Mouse (Mus musculus): ENCODE measurements at regions not wholly inside any gene's neighbourhood (a gene's known extent, or its start where the extent isn't known, plus 50 kb on each side); places are given as distances from the start of the nearest gene placed in this dataset.
A peak's percentile ranks its signal among the peaks of the same experiment; 100 is the strongest.

DNA sequence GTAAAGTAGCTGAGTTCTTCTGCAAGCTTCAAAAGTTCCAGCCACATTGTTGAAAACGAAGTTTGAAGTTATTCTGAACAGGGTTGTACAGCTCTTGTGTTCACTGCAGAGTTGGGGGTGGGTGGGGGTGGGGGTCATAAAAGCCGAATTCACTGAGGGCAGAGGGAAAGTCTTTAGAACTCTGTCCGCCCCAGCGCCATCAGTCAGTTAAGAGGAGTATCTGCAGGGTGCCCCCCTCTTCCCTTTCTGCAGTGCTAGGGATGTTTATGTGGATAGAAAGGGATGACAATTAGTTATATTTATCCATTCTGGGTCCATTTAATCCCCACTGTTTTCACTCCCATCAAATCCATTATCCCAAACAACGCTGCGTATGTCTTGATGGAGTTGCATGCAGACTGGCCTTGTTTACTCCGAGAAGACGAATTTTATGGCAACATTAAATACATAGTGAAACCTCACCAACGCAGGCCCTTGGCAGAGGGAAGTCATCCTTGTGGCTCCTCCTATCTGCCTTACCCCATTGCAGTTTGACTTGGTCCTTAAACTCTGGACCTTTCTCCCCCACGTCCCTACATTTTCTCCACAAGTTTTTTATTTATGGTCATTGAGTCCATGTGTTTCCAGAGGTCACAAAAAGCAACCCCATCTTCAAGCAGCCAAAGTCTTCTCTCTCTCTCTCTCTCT, 526.8 kb upstream of the Sall1 start:
- no peak for TF ChIP-seq POLR2A (IDR thresholded peaks at IDR 0.05; ENCODE audit: borderline replicate concordance, extremely low read depth, insufficient read depth, insufficient read length, poor library complexity, severe bottlenecking)
- no peak for TF ChIP-seq CTCF (IDR thresholded peaks at IDR 0.05; ENCODE audit: borderline replicate concordance, extremely low read depth, insufficient read depth, insufficient read length)

DNA sequence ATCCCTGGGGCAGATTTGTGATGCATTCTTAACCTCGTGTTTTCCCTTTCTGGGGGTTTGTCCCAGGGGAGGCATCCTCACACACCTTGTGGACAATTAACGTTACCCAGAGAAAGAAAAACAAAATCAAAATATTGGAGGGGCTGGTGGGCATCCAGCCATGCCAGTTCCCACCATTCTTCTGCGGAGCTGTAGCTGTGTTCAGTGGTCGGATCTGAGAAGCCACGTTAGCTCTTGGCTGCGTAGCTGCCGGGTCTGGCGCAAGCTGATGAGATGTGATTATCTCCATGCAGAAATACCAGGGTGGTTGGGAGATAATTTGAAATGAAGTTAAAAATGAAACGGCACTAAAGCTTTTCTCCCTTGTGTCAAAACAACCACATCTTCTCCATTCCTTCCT, 525.4 kb upstream of the Sall1 start:
- DNase-seq (ENCODE audit: low read depth), result peak; percentile 49
- no peak for TF ChIP-seq CTCF (IDR thresholded peaks at IDR 0.05; ENCODE audit: borderline replicate concordance, extremely low read depth, insufficient read depth, insufficient read length)
- TF ChIP-seq POLR2A (IDR thresholded peaks at IDR 0.05; ENCODE audit: borderline replicate concordance, extremely low read depth, insufficient read depth, insufficient read length, poor library complexity, severe bottlenecking), result no peak

More for the DNA sequence above, 526.8 kb upstream of the Sall1 start:
- peak; percentile 18 for DNase-seq (ENCODE audit: low read depth)

DNA sequence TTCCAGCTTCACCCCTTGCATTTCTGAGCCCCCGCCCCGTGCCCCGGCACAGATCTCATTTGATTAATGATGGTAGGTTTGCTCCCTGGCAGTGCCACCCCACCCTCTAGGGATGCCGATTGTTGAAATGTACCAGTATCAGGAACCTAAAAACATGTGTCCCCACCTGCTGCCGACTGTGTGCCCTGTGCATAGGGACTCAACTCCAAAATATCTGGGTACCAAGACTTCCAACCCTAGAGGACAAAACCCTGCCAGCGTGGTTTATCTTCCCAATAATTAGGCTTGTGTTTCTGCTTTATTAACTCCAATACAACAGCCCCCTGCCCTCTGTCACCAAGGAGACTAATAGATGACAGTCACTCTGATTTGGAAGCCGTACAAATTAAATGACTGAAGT, 524.7 kb upstream of the Sall1 start:
- DNase-seq (ENCODE audit: low read depth), result peak; percentile 40
- no peak for TF ChIP-seq CTCF (IDR thresholded peaks at IDR 0.05; ENCODE audit: borderline replicate concordance, extremely low read depth, insufficient read depth, insufficient read length)
- no peak for TF ChIP-seq POLR2A (IDR thresholded peaks at IDR 0.05; ENCODE audit: borderline replicate concordance, extremely low read depth, insufficient read depth, insufficient read length, poor library complexity, severe bottlenecking)

DNA sequence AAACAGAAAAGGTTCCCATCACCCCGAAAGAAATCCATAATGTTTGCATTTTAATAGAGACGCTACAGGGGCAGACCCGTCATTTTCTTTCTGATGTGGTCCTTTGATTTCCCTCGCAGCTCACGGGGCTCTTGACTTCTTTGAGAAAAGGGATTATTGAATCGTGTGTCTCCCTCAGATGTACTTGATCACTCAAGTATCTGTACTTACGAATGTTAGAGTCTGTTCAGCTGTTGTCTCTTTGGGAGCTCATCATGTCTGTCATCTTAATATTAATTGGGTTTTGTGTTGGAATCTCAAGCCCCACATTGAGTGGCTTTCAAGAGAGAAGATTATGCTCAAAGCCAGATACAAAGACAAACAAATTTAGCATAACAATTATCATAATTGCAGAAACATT, 523.0 kb upstream of the Sall1 start:
- no peak for TF ChIP-seq POLR2A (IDR thresholded peaks at IDR 0.05; ENCODE audit: borderline replicate concordance, extremely low read depth, insufficient read depth, insufficient read length, poor library complexity, severe bottlenecking)
- peak; percentile 63 for DNase-seq (ENCODE audit: low read depth)

DNA sequence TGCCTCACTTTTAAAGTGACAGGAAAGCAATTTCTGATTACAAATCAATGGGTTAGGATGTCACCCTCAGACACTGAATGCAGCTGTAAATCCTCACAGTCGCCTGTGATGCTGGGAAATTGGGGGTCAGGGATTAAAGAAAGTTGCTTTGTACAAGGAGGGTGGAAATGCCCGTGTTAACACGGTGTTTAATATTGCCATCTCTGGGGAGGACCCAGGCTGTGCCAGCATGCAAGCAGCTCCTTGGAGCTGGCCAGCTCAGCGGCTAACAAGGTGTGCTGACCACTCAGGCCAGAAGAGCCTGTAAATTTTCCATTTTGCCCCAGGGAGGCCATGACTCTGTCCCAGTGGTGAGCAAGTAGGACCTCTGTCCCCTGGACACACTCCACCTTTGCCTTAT, 522.5 kb upstream of the Sall1 start:
- no peak for DNase-seq (ENCODE audit: low read depth)
- TF ChIP-seq CTCF (IDR thresholded peaks at IDR 0.05; ENCODE audit: borderline replicate concordance, extremely low read depth, insufficient read depth, insufficient read length) (no peak), POLR2A (IDR thresholded peaks at IDR 0.05; ENCODE audit: borderline replicate concordance, extremely low read depth, insufficient read depth, insufficient read length, poor library complexity, severe bottlenecking) (no peak)

DNA sequence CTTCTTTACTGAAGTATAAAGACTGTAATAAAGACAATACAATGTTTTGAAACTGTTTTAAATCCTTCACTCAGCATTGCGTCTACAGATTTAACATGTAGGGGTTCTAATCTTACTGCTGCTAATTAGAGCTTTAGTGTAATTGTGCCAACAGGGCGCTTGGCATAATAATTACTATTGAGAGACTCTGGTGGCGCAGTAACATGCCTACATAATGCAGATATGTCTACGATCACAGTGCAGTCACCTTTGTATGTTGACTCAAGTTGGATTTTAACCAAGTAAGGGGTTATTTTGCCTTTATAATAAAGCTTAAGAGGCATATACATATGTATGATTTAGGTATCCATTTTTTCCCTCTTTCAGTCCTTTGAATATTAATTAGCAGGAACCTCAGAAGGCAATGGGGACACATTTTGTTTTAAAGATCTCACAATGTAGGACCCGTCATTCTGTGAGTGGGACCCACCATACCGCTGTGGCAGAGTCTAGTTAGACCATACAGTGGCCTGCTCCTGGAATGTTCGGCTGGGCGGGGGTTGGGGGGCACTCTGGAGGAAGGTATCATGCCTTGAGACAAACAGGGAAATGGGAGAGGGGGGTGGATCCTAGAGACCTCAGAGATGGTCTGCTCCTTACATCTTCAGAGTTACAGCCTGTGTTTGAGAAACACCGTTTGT, 521.3 kb upstream of the Sall1 start:
- DNase-seq (ENCODE audit: low read depth), result peak; percentile 72
- no peak for TF ChIP-seq POLR2A (IDR thresholded peaks at IDR 0.05; ENCODE audit: borderline replicate concordance, extremely low read depth, insufficient read depth, insufficient read length, poor library complexity, severe bottlenecking)
- TF ChIP-seq CTCF (IDR thresholded peaks at IDR 0.05; ENCODE audit: borderline replicate concordance, extremely low read depth, insufficient read depth, insufficient read length), result no peak

DNA sequence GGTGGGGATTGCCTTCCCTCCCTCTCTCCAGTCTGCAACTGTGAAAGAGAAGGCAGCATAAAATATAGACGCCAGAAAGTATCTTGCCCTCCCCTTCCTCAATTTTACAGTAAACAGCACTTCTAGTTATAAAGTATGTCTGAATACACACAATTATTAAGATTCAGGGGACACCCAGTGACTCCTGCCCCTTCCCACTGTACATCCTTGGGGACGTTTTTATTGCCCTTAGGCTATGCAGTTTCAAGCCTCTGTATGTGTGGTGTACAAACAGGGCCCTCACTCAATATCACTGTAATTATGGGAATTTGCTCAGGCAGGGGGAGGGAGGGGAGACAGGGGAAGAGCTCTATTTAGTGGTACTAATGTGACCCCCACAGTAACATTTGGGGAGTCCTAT, 519.6 kb upstream of the Sall1 start:
- TF ChIP-seq POLR2A (IDR thresholded peaks at IDR 0.05; ENCODE audit: borderline replicate concordance, extremely low read depth, insufficient read depth, insufficient read length, poor library complexity, severe bottlenecking) (no peak), CTCF (IDR thresholded peaks at IDR 0.05; ENCODE audit: borderline replicate concordance, extremely low read depth, insufficient read depth, insufficient read length) (no peak)
- DNase-seq (ENCODE audit: low read depth), result no peak

DNA sequence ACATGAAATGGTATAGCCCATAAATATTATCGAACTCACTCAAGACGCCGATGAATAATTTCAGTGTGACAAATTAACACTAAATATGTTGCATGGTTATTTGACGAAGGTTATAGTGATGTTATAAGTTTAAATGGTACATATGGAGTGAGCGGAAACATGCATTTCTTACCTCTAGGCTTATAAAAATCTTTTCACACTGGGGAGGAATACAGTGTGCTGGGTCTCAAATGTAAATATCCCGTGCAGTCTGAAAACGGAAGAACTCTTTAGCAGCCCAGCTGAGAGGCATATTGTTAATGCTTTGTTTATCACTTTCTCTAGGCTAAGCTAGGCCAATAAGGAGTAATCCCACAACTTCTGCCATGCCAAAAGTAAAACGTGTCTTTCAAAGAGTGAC, 518.6 kb upstream of the Sall1 start:
- TF ChIP-seq CTCF (IDR thresholded peaks at IDR 0.05; ENCODE audit: borderline replicate concordance, extremely low read depth, insufficient read depth, insufficient read length), result no peak
- TF ChIP-seq POLR2A (IDR thresholded peaks at IDR 0.05; ENCODE audit: borderline replicate concordance, extremely low read depth, insufficient read depth, insufficient read length, poor library complexity, severe bottlenecking), result no peak
- DNase-seq (ENCODE audit: low read depth), result peak; percentile 17

DNA sequence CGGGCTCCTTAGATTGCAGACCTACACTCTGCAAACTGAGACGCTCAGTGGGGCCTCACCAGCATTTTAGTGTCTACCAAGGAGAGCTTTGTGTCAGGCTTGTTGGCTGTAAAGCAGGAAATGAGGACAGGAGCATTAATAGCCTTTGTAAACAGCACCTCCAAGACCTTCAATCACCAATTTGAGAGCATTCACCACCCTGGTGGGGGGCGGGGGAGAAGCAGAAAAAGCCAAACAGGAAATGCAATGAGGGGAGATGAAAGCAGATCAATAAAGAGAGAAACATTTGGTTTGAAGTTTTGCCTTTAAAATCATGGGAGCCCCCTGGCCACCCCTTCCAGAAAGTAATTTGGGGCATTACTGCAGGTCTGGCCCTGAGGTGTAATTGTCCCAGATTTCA, 497.3 kb upstream of the Sall1 start:
- no peak for DNase-seq (ENCODE audit: low read depth)
- TF ChIP-seq CTCF (IDR thresholded peaks at IDR 0.05; ENCODE audit: borderline replicate concordance, extremely low read depth, insufficient read depth, insufficient read length), result no peak
- TF ChIP-seq POLR2A (IDR thresholded peaks at IDR 0.05; ENCODE audit: borderline replicate concordance, extremely low read depth, insufficient read depth, insufficient read length, poor library complexity, severe bottlenecking), result no peak

DNA sequence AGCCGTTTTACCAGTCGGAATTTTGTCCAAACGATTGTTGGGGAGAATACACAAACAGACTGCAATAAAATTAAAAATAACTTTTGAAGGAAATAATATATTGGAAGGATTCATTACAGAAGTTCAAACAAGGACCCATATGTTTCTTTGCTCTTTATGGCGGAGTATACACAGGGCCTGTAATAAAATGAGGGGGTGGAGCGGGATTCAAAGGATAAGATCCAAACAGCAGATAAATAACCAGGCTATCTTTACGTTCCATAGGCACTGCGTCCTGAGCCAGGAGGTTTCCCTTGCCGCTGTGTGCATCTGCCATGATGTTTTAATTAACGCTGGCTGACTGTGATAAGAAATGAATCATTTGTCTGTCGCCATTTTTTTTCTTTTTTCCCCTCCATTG, 490.6 kb upstream of the Sall1 start:
- peak; percentile 3 for DNase-seq (ENCODE audit: low read depth)
- TF ChIP-seq POLR2A (IDR thresholded peaks at IDR 0.05; ENCODE audit: borderline replicate concordance, extremely low read depth, insufficient read depth, insufficient read length, poor library complexity, severe bottlenecking), result no peak
- TF ChIP-seq CTCF (IDR thresholded peaks at IDR 0.05; ENCODE audit: borderline replicate concordance, extremely low read depth, insufficient read depth, insufficient read length), result no peak

DNA sequence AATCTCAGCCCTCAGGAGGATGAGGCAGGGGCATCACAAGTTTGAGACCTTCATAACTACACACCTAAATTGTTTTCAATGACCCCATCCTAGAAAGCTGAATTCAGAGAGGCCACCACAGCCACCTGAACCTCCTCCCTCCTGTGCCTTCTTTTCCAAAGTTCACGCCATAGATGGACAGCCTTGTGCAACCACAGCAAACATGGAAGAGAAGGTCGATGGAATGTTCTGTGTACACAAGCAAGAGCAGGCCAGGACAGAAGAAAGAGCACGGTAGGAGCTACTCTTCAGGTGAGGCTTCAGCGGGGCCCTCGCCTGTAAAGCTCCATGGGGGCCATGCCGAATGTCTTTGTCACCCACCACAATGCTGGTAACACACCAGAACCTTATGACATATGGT, 481.1 kb upstream of the Sall1 start:
- DNase-seq (ENCODE audit: low read depth), result no peak
- TF ChIP-seq POLR2A (IDR thresholded peaks at IDR 0.05; ENCODE audit: borderline replicate concordance, extremely low read depth, insufficient read depth, insufficient read length, poor library complexity, severe bottlenecking), result no peak
- no peak for TF ChIP-seq CTCF (IDR thresholded peaks at IDR 0.05; ENCODE audit: borderline replicate concordance, extremely low read depth, insufficient read depth, insufficient read length)

DNA sequence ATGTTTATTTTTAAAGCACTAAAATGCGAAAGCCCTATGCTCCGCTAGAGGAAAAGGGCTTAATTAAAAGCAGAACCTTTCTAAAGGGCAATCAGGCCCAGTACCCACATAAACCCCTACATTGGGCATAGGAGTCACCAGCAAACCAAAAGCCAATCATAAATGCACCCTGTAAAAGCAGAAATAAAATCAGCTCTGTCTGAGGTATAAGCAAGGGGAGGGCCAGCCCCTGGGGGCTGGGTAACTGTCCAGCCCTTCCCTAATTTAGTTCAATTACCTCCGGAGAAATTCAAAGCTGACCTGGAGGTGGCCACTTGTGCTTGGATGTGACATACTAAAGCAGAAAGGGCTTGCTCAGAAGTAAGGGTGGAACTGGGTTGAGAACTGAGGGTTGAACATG, 479.4 kb upstream of the Sall1 start:
- no peak for DNase-seq (ENCODE audit: low read depth)
- TF ChIP-seq CTCF (IDR thresholded peaks at IDR 0.05; ENCODE audit: borderline replicate concordance, extremely low read depth, insufficient read depth, insufficient read length) (no peak), POLR2A (IDR thresholded peaks at IDR 0.05; ENCODE audit: borderline replicate concordance, extremely low read depth, insufficient read depth, insufficient read length, poor library complexity, severe bottlenecking) (no peak)
